Mouse (Mus musculus) ES-E14 (cell line): ENCODE results near the gene Oser1. TPM values are rescaled to one million over a fixed set of nuclear protein-coding genes. Genes with fewer than 3 reads are reported as not detected.

Experiments used
- DNase-seq: peaks from one replicate; pipeline ENCODE4 v3.0.0-alpha.2; 2013; ENCODE audit warnings: low read depth, low spot score
- H3K27ac ChIP-seq: 2 replicates; pipeline ENCODE4 v1.5.1; 2012; ENCODE audit warnings: low read depth, mild to moderate bottlenecking, low read length, moderate library complexity, mixed read lengths; ENCODE audit not compliant: poor library complexity, insufficient read depth, severe bottlenecking
- H3K36me3 ChIP-seq: 2 replicates; pipeline ENCODE4 v1.6.1; 2012; ENCODE audit warnings: mild to moderate bottlenecking, low read length, moderate library complexity, mixed read lengths; ENCODE audit not compliant: control insufficient read depth, poor library complexity, insufficient read depth, severe bottlenecking
- H3K4me1 ChIP-seq, 2 experiments: fragments of 150-350 bp in 1 of 2; sonication (generic) in 1 of 2; 2 replicates each; pipeline ENCODE4 v1.6.1; 2012; ENCODE audit warnings: low read length in 2 of 2, mild to moderate bottlenecking in 1 of 2, mixed read lengths in 1 of 2; ENCODE audit not compliant: control insufficient read depth in 2 of 2, insufficient read depth in 2 of 2, poor library complexity in 1 of 2
- H3K4me3 ChIP-seq, 2 experiments: fragments of 150-350 bp in 1 of 2; sonication (generic) in 1 of 2; 2 replicates each; pipeline ENCODE4 v1.5.1; 2012; ENCODE audit warnings: low read length in 2 of 2, low read depth in 1 of 2, mild to moderate bottlenecking in 1 of 2, mixed read lengths in 1 of 2; ENCODE audit not compliant: insufficient read depth in 1 of 2, poor library complexity in 1 of 2, severe bottlenecking in 1 of 2
- H3K9ac ChIP-seq: 2 replicates; pipeline ENCODE4 v1.6.1; 2012; ENCODE audit warnings: low read depth, mild to moderate bottlenecking, low read length, mixed read lengths; ENCODE audit not compliant: poor library complexity, insufficient read depth, severe bottlenecking
- H3K9me3 ChIP-seq: fragments of 150-350 bp; sonication (generic); 2 replicates; pipeline ENCODE4 v1.6.1; 2012; ENCODE audit warnings: low read depth, mild to moderate bottlenecking, low read length; ENCODE audit not compliant: control insufficient read depth, insufficient read depth
- CHD2 ChIP-seq: IDR thresholded peaks from 2 replicates; pipeline ENCODE4 v1.6.1; 2014; ENCODE audit warnings: mild to moderate bottlenecking, low read depth, low read length, inconsistent platforms
- HCFC1 ChIP-seq: IDR thresholded peaks from 2 replicates; pipeline ENCODE4 v1.6.1; 2012; ENCODE audit warnings: low read length, inconsistent platforms, borderline replicate concordance; ENCODE audit not compliant: insufficient read depth
- MAFK ChIP-seq: IDR thresholded peaks from 2 replicates; pipeline ENCODE4 v1.6.1; 2014; ENCODE audit warnings: mild to moderate bottlenecking, low read depth, low read length, inconsistent platforms; ENCODE audit not compliant: insufficient read depth
- ZC3H11A ChIP-seq: IDR thresholded peaks from 2 replicates; pipeline ENCODE4 v1.6.1; 2012; ENCODE audit warnings: low read depth, mild to moderate bottlenecking, inconsistent platforms, low read length, borderline replicate concordance
- ZNF384 ChIP-seq: IDR thresholded peaks from 2 replicates; pipeline ENCODE4 v1.6.1; 2012; ENCODE audit warnings: low read depth, low read length, inconsistent platforms
- in situ Hi-C, 2 experiments: fragments of 600-800 bp; cut with MboI; formaldehyde crosslinking; loops; one replicate each; pipeline ENCODE4 v1.15.1; 2025; ENCODE audit warnings: low sequenced_read_pairs in 2 of 2, inconsistent platforms in 1 of 2; ENCODE audit not compliant: unreplicated experiment in 2 of 2
- total RNA-seq: library from RNA; depleted of rRNA; stranded (reverse); fragments of 300-350 nt; gene quantifications from 2 replicates; pipeline ENCODE4 v1.2.3, GENCODE M21; 2012

Gene Oser1
- total RNA-seq, 1 experiment: 42.0 TPM

GRCm38 (mm10) chr2:163449276-163449675 is 24.8 kb upstream of the Oser1 start:
- no peak overlapping the region for H3K4me3 ChIP-seq
- no peak overlapping the region for H3K9ac ChIP-seq
- no peak for TF ChIP-seq MAFK
- no peak for TF ChIP-seq ZC3H11A
- no peak for TF ChIP-seq ZNF384
- TF ChIP-seq CHD2: no peak
- no peak for TF ChIP-seq HCFC1
- H3K9me3 ChIP-seq: no peaks in the 10 kb centered on the region
- H3K27ac ChIP-seq: no peak overlapping the region
- DNase-seq: no peak
- in situ Hi-C loops: no loop called here
- peaks cover 0 to 3% of the 10 kb centered on the region in 2 experiments; a peak in 2 of 4 replicates for H3K4me1 ChIP-seq
- no peaks in the 10 kb centered on the region for H3K36me3 ChIP-seq

DNA sequence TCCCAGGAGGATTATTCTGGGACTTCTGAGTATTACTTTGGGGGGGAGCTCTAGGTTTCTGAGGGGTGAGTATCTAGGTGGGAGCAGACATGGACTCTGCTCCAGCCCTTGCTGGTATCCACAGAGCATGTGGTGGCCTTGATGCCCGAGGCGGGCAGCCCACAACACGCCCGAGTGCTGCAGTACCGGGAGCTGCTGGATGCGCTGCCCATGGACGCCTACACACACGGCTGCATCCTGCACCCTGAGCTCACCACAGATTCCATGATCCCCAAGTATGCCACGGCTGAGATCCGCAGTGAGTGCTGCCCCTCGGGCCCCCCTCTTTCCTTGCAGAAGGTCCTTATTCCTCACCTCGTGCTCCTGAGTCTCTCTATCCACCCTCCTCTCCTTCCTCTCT is 22.9 kb upstream of the Oser1 start:
- Histone ChIP-seq H3K4me1 (peaks cover 0 to 2% of the 10 kb centered on the region in 2 experiments; a peak in 1 of 4 replicates), H3K9me3 (no peaks in the 10 kb centered on the region), H3K36me3 (no peaks in the 10 kb centered on the region), H3K4me3 (no peak overlapping the region), H3K9ac (no peak overlapping the region), H3K27ac (no peak overlapping the region)
- in situ Hi-C loops: no loop called here
- no peak for TF ChIP-seq ZNF384
- no peak for DNase-seq

DNA sequence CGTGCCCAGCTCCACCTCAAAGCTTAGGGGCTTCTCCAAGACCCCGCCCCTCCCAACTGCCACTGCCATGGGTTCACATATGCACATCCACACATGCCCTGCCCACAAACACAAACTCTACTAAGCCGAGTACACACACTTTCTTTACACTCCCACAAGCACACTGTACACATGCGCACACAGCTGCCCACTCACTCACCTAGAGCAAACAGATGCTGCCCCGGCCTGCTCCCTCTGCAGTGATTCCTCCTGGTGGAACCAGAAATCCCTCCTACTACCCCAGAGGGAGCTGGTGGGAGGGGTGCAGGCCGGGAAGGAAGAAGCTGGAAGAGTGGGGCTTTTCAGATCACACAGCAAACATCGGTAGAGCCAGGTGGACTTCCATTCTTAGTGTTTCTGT is 19.5 kb upstream of the Oser1 start:
- TF ChIP-seq CHD2: no peak
- TF ChIP-seq ZNF384: no peak
- no peak for TF ChIP-seq ZC3H11A
- no peaks in the 10 kb centered on the region for H3K36me3 ChIP-seq
- peaks cover 0 to 2% of the 10 kb centered on the region in 2 experiments; a peak in 2 of 4 replicates for H3K4me1 ChIP-seq
- H3K4me3 ChIP-seq: no peak overlapping the region
- no peaks in the 10 kb centered on the region for H3K9me3 ChIP-seq
- in situ Hi-C loops: no loop called here
- DNase-seq: no peak
- no peak overlapping the region for H3K27ac ChIP-seq
- H3K9ac ChIP-seq: no peak overlapping the region

- no peak for DNase-seq
- Histone ChIP-seq H3K4me3 (no peak overlapping the region), H3K9ac (no peak overlapping the region), H3K27ac (no peak overlapping the region), H3K9me3 (no peaks in the 10 kb centered on the region), H3K36me3 (no peaks in the 10 kb centered on the region), H3K4me1 (peaks cover 0 to 2% of the 10 kb centered on the region in 2 experiments; a peak in 2 of 4 replicates)
- in situ Hi-C loops: no loop called here
- no peak for TF ChIP-seq ZC3H11A
- no peak for TF ChIP-seq ZNF384
- no peak for TF ChIP-seq HCFC1
- TF ChIP-seq MAFK: no peak
- TF ChIP-seq CHD2: no peak
These were observed 19.0 kb upstream of the Oser1 start for GRCm38 (mm10) chr2:163443543-163443942.

- peaks cover 5 to 6% of the 10 kb centered on the region in 2 experiments; a peak in 3 of 4 replicates for H3K4me1 ChIP-seq
- TF ChIP-seq ZNF384 (no peak), MAFK (no peak), HCFC1 (no peak), CHD2 (no peak), ZC3H11A (no peak)
- no peaks in the 10 kb centered on the region for H3K9me3 ChIP-seq
- no peak for DNase-seq
- H3K9ac ChIP-seq: no peak overlapping the region
- no peak overlapping the region for H3K27ac ChIP-seq
- in situ Hi-C loops: no loop called here
- H3K4me3 ChIP-seq: no peak overlapping the region
- no peaks in the 10 kb centered on the region for H3K36me3 ChIP-seq
These were observed 15.0 kb upstream of the Oser1 start for GRCm38 (mm10) chr2:163439488-163439887.
